Mouse (Mus musculus) myocyte (in vitro differentiated cells): ENCODE data around the gene Akap10.

ENCODE experiments used
- E2F4 ChIP-seq: IDR thresholded peaks from one replicate; pipeline ENCODE4 v1.6.1; 2011; ENCODE audit warnings: mild to moderate bottlenecking, control low read depth, moderate library complexity; ENCODE audit not compliant: insufficient read depth
- MYOD1 ChIP-seq, 3 experiments: IDR thresholded peaks; one replicate each; pipeline ENCODE4 v1.6.1; 2011; ENCODE audit warnings: control low read depth in 2 of 3, low read depth in 2 of 3, mild to moderate bottlenecking in 2 of 3, moderate library complexity in 1 of 3; ENCODE audit not compliant: insufficient read length in 2 of 3, control insufficient read depth in 1 of 3
- MYOG ChIP-seq, 3 experiments: IDR thresholded peaks; one replicate each; pipeline ENCODE4 v1.6.1; 2011; ENCODE audit warnings: control low read depth in 2 of 3, low read depth in 2 of 3, mild to moderate bottlenecking in 2 of 3; ENCODE audit not compliant: insufficient read length in 2 of 3, control insufficient read depth in 1 of 3, insufficient read depth in 1 of 3
- POLR2A ChIP-seq: IDR thresholded peaks from one replicate; pipeline ENCODE4 v1.6.1; 2011; ENCODE audit warnings: low read depth, mild to moderate bottlenecking, control low read depth, moderate library complexity; ENCODE audit not compliant: insufficient read length
- POLR2AphosphoS2 ChIP-seq: IDR thresholded peaks from one replicate; pipeline ENCODE4 v1.6.1; 2011; ENCODE audit warnings: low read depth, control low read depth; ENCODE audit not compliant: insufficient read length
- SRF ChIP-seq: IDR thresholded peaks from one replicate; pipeline ENCODE4 v1.6.1; 2011; ENCODE audit warnings: low read depth; ENCODE audit not compliant: control insufficient read depth, insufficient read length
- TCF12 ChIP-seq: IDR thresholded peaks from one replicate; pipeline ENCODE4 v1.6.1; 2011; ENCODE audit warnings: mild to moderate bottlenecking, control low read depth; ENCODE audit not compliant: poor library complexity, insufficient read depth, severe bottlenecking
- USF1 ChIP-seq: IDR thresholded peaks from one replicate; pipeline ENCODE4 v1.6.1; 2011; ENCODE audit warnings: low read depth, mild to moderate bottlenecking, control low read depth, moderate library complexity

DNA sequence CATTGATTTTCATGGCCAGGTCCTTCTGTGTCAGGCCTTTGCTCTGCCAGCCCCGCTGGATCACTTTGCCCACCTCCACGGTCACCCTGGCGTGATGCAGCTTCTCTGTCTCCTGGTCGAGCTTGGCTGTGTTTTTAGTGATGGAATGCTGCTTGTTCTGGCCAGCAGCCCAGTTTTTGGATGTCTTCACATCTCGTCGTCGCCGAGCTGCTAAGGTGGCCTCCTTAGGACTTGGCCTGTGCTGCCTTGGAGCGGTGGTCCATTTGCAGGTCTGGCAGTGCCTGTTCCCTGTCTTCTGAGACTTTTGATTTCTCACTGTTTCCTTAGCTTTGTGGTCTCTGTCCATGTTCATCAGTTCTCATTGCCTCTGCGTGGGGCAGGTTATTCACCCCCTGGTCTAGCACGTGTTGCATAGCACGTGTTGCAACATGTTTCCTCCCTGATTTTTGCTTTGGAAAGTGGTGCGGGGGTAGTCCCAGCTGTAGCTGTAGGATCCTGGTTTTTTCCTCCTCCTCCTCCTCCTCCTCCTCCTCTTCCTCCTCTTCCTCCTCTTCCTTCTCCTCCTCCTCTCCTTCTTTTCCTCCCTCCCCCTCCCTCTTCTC, 44.2 kb upstream of the Akap10 start:
- no peak for TF ChIP-seq POLR2A
- TF ChIP-seq TCF12, result no peak
- TF ChIP-seq MYOG (IDR thresholded peaks at IDR 0.05; ENCODE audit: control insufficient read depth in 1 of 3, insufficient read depth in 1 of 3, insufficient read length in 2 of 3, low read depth in 2 of 3), result no peak
- no peak for TF ChIP-seq SRF
- TF ChIP-seq POLR2AphosphoS2, result no peak
- no peak for TF ChIP-seq USF1
- no peak for TF ChIP-seq E2F4
- no peak for TF ChIP-seq MYOD1 (IDR thresholded peaks at IDR 0.05; ENCODE audit: control insufficient read depth in 1 of 3, insufficient read length in 2 of 3, low read depth in 2 of 3)
